Mouse (Mus musculus) thymus, adult 2 months (tissue): Measurements from ENCODE around the gene Shc2. TPM values are rescaled to one million over a fixed set of nuclear protein-coding genes. Genes with fewer than 3 reads are reported as not detected.

Experiments used
- DNase-seq: peaks from one replicate; pipeline ENCODE4 v3.0.0; 2021
- H3K27ac ChIP-seq: fragments of 200-500 bp; 2 replicates; pipeline ENCODE4 v1.5.1; 2012; ENCODE audit warnings: low read length, control low read depth; ENCODE audit not compliant: control insufficient read depth, insufficient read depth
- H3K27me3 ChIP-seq: fragments of 200-500 bp; 2 replicates; pipeline ENCODE4 v1.6.1; 2012; ENCODE audit warnings: mild to moderate bottlenecking, low read length, moderate library complexity, mixed read lengths; ENCODE audit not compliant: control insufficient read depth, insufficient read depth
- H3K36me3 ChIP-seq: fragments of 200-500 bp; 2 replicates; pipeline ENCODE4 v1.6.1; 2012; ENCODE audit warnings: mild to moderate bottlenecking, low read length, moderate library complexity; ENCODE audit not compliant: control insufficient read depth, insufficient read depth
- H3K4me1 ChIP-seq: fragments of 200-500 bp; replicated peaks from 2 replicates; pipeline ENCODE4 v1.6.1; 2012; ENCODE audit warnings: low read length; ENCODE audit not compliant: control insufficient read depth, insufficient read depth
- H3K4me3 ChIP-seq: fragments of 200-500 bp; 2 replicates; pipeline ENCODE4 v1.5.1; 2012; ENCODE audit warnings: mild to moderate bottlenecking, low read length, control low read depth, moderate library complexity; ENCODE audit not compliant: control insufficient read depth, insufficient read depth
- CTCF ChIP-seq: fragments of 200-500 bp; IDR thresholded peaks from 2 replicates; pipeline ENCODE4 v1.5.1; 2012; ENCODE audit warnings: mild to moderate bottlenecking, control low read depth, low read length, moderate library complexity, borderline replicate concordance; ENCODE audit not compliant: control insufficient read depth, poor library complexity, insufficient read depth; ENCODE audit errors: extremely low read depth
- POLR2A ChIP-seq: fragments of 200-500 bp; IDR thresholded peaks from 2 replicates; pipeline ENCODE4 v1.6.1; 2012; ENCODE audit warnings: mild to moderate bottlenecking, low read length, control low read depth, moderate library complexity; ENCODE audit not compliant: control insufficient read depth, poor library complexity, insufficient read depth; ENCODE audit errors: extremely low read depth
- WGBS: fragments of 180-500 bp; shearing (Covaris S2); methylation state at CpG from one replicate; pipeline ENCODE4 v1.1.7; 2018; 5-methylcytosine and 5-hydroxymethylcytosine counted together
- polyA plus RNA-seq: library from polyadenylated mRNA; depleted of rRNA; stranded (reverse); fragments of >200 nt; gene quantifications from 2 replicates; pipeline ENCODE4 v1.2.3, GENCODE M21; 2012

Gene Shc2
- polyA plus RNA-seq, 1 experiment = 1.2 TPM

DNA sequence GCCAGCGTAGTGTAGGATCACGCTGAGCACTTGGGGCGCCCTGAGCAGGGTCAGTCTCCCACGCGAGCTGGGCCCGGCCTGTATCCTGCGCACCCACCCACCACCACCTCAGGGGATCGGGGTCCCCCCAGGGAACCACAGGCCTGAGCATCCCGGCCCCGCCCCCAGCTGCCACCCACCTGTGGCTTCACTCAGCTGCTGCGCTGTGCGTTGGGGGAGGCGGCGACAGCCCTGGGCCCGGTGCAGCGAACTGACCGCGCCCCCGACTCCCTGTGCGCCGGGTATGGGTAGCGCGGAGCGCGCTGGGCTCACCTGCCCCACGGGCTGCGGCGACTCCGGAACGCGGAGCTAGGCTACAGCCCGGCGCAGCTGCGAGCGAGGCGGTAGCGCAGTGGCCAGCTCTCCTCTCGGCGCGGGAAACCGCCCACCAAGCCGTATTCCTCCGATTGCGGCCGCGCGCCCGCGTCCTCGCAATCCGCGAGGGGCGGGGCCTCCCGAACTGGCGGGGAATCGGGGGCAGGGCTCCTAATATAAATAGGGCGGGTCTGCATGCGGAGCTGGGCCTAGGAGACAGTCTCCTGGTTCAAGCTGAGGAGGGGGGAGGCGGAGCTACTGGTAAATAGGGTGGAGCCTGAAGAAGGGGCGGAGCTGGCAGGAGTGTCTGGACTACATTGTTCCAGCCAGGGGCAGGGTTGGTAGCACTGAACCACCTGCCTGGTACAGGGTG lies 24.0 kb downstream of the Shc2 start, which contains the start of gene C2cd4c:
TSS of gene C2cd4c (minus strand) at position 448 of the 727 bp plus-strand sequence.
- H3K4me3 ChIP-seq = peak within 1 kb of the TSS; percentile 29
- H3K36me3 ChIP-seq = no peaks in the 10 kb centered on the region
- peaks cover 15% of the 10 kb centered on the region; the same call in 1 of the 2 replicates for H3K27me3 ChIP-seq
- TF ChIP-seq CTCF = no peak
- no peak for TF ChIP-seq POLR2A
- DNase-seq = peak; percentile 18
- WGBS = 3% methylated on average over 59 of the region's 60 CpGs
- H3K4me1 ChIP-seq = peaks cover 4% of the 10 kb centered on the region
- no peak within 1 kb of the TSS for H3K27ac ChIP-seq

DNA sequence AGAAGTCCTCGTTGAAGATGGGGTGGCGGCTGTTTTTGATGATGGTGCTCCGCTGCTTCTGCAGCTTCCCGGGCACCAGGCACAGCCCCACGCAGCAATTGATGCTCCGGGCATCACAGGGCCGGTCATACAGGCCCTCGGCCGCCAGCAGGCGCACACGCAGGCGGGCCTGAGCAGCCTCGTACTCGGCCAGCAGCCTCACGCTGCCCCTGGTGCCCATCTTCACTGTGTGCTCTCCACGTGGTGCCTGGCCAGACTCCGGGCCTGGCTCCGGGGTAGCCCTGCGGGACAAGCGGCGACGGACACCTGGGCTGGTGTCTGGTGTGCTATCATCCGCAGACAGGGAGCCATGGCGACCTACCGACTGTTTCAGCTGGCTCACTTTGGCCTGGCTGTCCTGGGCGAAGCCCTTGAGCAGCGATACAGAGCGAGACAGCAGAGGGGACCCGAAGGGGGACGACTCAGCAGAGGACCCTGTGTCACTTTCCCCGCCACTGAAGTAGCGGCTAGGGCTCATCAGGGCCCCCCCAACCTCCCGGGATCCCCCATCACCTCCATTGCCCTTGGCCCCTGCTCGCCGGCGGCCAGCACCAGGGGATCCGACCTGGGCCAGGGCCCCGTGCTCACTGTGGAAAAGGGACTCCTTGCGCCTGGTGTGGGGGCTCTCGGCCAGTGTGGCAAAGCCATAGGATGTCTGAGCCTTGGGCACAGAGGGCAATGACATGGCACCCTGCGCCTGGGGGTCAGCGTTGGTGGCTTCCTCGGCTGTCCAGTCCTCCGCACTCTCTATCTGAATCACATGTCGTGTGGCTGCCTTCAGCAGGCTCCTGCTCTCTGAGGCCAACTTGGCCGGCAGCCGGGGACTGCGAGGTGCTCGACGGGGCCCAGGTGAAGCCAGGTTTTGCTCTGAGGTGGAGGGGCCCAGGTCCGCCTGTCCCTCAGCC lies 25.3 kb downstream of the Shc2 start:
- DNase-seq = no peak
- 20% methylated on average over 51 of the region's 51 CpGs for WGBS
- no peak overlapping the region for H3K4me3 ChIP-seq

DNA sequence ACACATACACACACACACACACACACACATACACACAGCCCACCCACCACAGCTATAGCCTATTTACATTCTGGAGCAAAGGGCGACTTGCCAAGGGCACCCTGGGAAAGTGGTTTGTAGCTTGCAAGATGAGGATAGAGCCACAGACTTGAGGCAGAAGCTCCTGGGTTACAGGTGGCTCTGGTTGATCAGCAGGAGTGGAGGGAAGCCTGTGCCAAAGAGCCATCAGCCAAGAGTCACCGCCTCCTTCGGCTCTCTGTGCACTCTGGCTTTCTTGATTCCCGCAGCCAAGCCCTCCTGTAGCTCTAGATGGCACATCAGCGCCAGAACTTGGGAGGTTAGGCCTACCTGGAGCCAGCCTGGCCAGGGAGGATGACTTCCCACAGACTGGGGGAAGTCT lies 26.4 kb downstream of the Shc2 start:
- Histone ChIP-seq H3K4me1 (peaks cover 4% of the 10 kb centered on the region), H3K27ac (no peak overlapping the region), H3K36me3 (no peaks in the 10 kb centered on the region), H3K4me3 (no peak overlapping the region), H3K27me3 (peaks cover 15% of the 10 kb centered on the region; the same call in 1 of the 2 replicates)
- TF ChIP-seq POLR2A (no peak), CTCF (no peak)
- 62% methylated on average over 5 of the region's 5 CpGs for WGBS
- DNase-seq = no peak

More for the DNA sequence above, 25.3 kb downstream of the Shc2 start:
- Histone ChIP-seq H3K4me1 (peaks cover 4% of the 10 kb centered on the region), H3K27ac (no peak overlapping the region), H3K36me3 (no peaks in the 10 kb centered on the region), H3K27me3 (peaks cover 15% of the 10 kb centered on the region; the same call in 1 of the 2 replicates)
- TF ChIP-seq POLR2A = no peak
- TF ChIP-seq CTCF = no peak

DNA sequence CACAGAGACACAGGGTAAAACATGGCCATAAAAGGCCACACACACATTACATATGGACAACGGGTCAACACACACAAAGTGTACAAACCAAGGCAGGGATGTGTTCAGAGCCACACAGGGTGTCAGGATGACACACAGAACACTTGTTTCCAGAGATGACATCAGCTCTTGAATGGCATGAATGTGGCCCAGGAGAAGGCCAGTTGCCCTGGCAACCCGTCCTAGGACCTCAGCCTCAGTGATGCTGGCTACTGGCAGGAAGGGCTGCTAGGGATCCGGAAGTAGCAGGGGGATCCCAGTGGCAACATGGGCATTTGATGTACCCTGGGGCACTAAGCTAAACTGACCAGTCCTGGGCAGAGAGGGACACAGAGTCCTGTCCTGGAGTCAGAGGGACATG lies 28.4 kb downstream of the Shc2 start:
- no peak for DNase-seq
- Histone ChIP-seq H3K4me1 (peaks cover 4% of the 10 kb centered on the region), H3K27me3 (peaks cover 15% of the 10 kb centered on the region; the same call in 1 of the 2 replicates), H3K36me3 (no peaks in the 10 kb centered on the region), H3K27ac (no peak overlapping the region), H3K4me3 (no peak overlapping the region)
- TF ChIP-seq POLR2A = no peak
- TF ChIP-seq CTCF = no peak
- WGBS = 91% methylated on average over 3 of the region's 3 CpGs

DNA sequence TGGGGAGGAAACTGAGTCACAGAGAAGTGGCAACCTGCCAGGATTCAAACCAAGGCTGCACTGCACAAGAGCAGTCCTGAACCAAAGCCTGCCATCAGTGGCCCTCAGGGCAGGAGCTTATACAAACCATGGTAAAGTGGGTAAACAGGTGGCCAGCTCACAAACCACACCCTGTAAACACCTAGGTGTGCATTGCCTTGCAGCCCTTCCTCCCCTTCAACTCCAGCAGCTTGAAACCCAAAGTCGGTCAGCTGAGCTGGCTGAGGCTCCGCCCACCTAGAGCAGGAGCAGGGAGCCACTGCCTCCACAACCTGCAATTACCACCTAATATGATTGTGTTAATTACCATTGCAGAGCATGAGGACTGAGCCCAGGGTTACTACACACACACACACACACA lies 29.8 kb downstream of the Shc2 start:
- 56% methylated on average over 2 of the region's 2 CpGs for WGBS

DNA sequence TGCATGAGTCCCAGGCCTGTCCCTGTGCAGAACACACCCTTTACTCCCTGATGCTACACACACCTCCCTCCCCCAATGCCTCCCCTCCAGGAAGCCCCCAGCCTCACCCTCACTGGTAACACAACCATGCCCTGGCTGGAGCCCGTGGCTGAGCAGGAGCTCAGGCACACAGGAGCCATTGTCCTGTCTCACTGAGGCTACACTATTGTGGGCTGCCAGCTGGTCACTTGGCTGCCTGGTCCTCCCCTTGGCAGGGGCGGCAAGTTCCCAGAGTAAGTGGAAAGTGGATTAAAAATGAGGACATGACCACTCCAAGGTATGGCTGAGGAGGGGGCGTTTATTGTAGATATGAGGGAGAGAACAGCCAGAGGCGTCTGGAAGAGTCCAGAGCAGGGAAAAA lies 31.2 kb downstream of the Shc2 start:
- WGBS = 84% methylated on average over 4 of the region's 4 CpGs
- Histone ChIP-seq H3K36me3 (no peaks in the 10 kb centered on the region), H3K27ac (no peak overlapping the region), H3K4me3 (no peak overlapping the region), H3K27me3 (peaks cover 3% of the 10 kb centered on the region; the same call in 1 of the 2 replicates), H3K4me1 (no peaks in the 10 kb centered on the region)
- TF ChIP-seq POLR2A (no peak), CTCF (no peak)
- DNase-seq = no peak

More for the DNA sequence above, 29.8 kb downstream of the Shc2 start:
- no peaks in the 10 kb centered on the region for H3K4me1 ChIP-seq
- no peak for TF ChIP-seq CTCF
- no peak for TF ChIP-seq POLR2A
- H3K4me3 ChIP-seq = no peak overlapping the region
- H3K27ac ChIP-seq = no peak overlapping the region
- no peaks in the 10 kb centered on the region for H3K36me3 ChIP-seq
- H3K27me3 ChIP-seq = peaks cover 9% of the 10 kb centered on the region; the same call in 1 of the 2 replicates
- no peak for DNase-seq
